Mouse (Mus musculus) neural tube, embryonic 11.5 days (tissue): Measurements from ENCODE around the gene Gm13762. TPM values are rescaled to one million over a fixed set of nuclear protein-coding genes. Genes with fewer than 3 reads are reported as not detected.
"Not testable (repeated sequence)": the region's sequence is repeated elsewhere in the genome, so short reads cannot be mapped to it uniquely, and the experiment has no call there.

ENCODE experiments used
- ATAC-seq: fragments of 200-750 bp; cut with Nextera tagmentation; 2 replicates; pipeline ENCODE4 v1.8.0; 2017; ENCODE audit warnings: moderate number of reproducible peaks, mild to moderate bottlenecking, moderate TSS enrichment, moderate library complexity; ENCODE audit not compliant: insufficient read depth, low FRiP score, low TSS enrichment
- DNase-seq: peaks from one replicate; pipeline ENCODE4 v3.0.0-alpha.2; 2015; ENCODE audit warnings: low spot score
- H3K27ac ChIP-seq: fragments of 300-500 bp; sonication (generic); 2 replicates; pipeline ENCODE4 v1.5.1; 2014; ENCODE audit warnings: low read depth, mild to moderate bottlenecking, low read length
- H3K27me3 ChIP-seq: fragments of 300-500 bp; sonication (generic); 2 replicates; pipeline ENCODE4 v1.6.1; 2014; ENCODE audit warnings: mild to moderate bottlenecking, low read length, mixed read lengths; ENCODE audit not compliant: control insufficient read depth, insufficient read depth
- H3K36me3 ChIP-seq: fragments of 300-500 bp; sonication (generic); 2 replicates; pipeline ENCODE4 v1.6.1; 2014; ENCODE audit warnings: mild to moderate bottlenecking, low read length, moderate library complexity, mixed read lengths; ENCODE audit not compliant: control insufficient read depth, insufficient read depth
- H3K4me1 ChIP-seq: fragments of 300-500 bp; sonication (generic); 2 replicates; pipeline ENCODE4 v1.6.1; 2014; ENCODE audit warnings: low read length, mixed read lengths; ENCODE audit not compliant: control insufficient read depth, insufficient read depth
- H3K4me2 ChIP-seq: fragments of 300-500 bp; sonication (generic); 2 replicates; pipeline ENCODE4 v1.6.1; 2014; ENCODE audit warnings: low read depth, mild to moderate bottlenecking, moderate library complexity
- H3K4me3 ChIP-seq: fragments of 300-500 bp; sonication (generic); 2 replicates; pipeline ENCODE4 v1.5.1; 2014; ENCODE audit warnings: low read depth, low read length
- H3K9ac ChIP-seq: fragments of 300-500 bp; sonication (generic); 2 replicates; pipeline ENCODE4 v1.6.1; 2014; ENCODE audit warnings: mild to moderate bottlenecking, low read length
- H3K9me3 ChIP-seq: fragments of 300-500 bp; sonication (generic); 2 replicates; pipeline ENCODE4 v1.6.1; 2016; ENCODE audit warnings: low read length; ENCODE audit not compliant: control insufficient read depth
- WGBS: fragments of 180-500 bp; shearing (Covaris S2); extraction: QIAGEN DNeasy Blood & Tissue Kit; methylation state at CpG from one replicate; pipeline ENCODE4 v1.1.7; 2014; 5-methylcytosine and 5-hydroxymethylcytosine counted together
- polyA plus RNA-seq: library from polyadenylated mRNA; unstranded; fragments of >200 nt; fragmentation: Nextera tagmentation; extraction: Ambion mirVana; gene quantifications from 2 replicates; pipeline ENCODE4 v1.2.1, GENCODE M21; 2014

The Gm13762 gene
- polyA plus RNA-seq, result not detected in 2 replicates

GRCm38 (mm10) chr2:88980181-88980580, at the start of gene Gm13762:
Gm13762 (minus strand) TSS chr2:88980281.
- no peak for DNase-seq
- Histone ChIP-seq H3K9me3 (no peaks in the 10 kb centered on the region), H3K27ac (no peak within 1 kb of the TSS), H3K36me3 (no peaks in the 10 kb centered on the region), H3K9ac (no peak within 1 kb of the TSS), H3K4me1 (no peaks in the 10 kb centered on the region), H3K27me3 (no peaks in the 10 kb centered on the region), H3K4me2 (no peak within 1 kb of the TSS), H3K4me3 (no peak within 1 kb of the TSS)
- ATAC-seq, result no peak
- 79% methylated on average over 1 of the region's 1 CpGs for WGBS

- not testable (repeated sequence) for H3K9me3 ChIP-seq
Observed at GRCm38 (mm10) chr2:89021436-89021835, 41.4 kb upstream of the Gm13762 start.

GRCm38 (mm10) chr2:89018240-89018639, 38.2 kb upstream of the Gm13762 start, which contains the start of gene Olfr1216:
Olfr1216 (minus strand) TSS chr2:89018340.
- 93% methylated on average over 1 of the region's 1 CpGs for WGBS
- H3K27me3 ChIP-seq, result no peaks in the 10 kb centered on the region
- H3K9me3 ChIP-seq, result no peaks in the 10 kb centered on the region
- no peak for DNase-seq
- H3K36me3 ChIP-seq, result no peaks in the 10 kb centered on the region
- ATAC-seq, result no peak
- no peak within 1 kb of the TSS for H3K9ac ChIP-seq
- no peaks in the 10 kb centered on the region for H3K4me1 ChIP-seq
- no peak within 1 kb of the TSS for H3K4me3 ChIP-seq
- no peak within 1 kb of the TSS for H3K27ac ChIP-seq
- H3K4me2 ChIP-seq, result no peak within 1 kb of the TSS

More at GRCm38 (mm10) chr2:89021436-89021835, 41.4 kb upstream of the Gm13762 start:
- H3K4me3 ChIP-seq, H3K27ac ChIP-seq, H3K27me3 ChIP-seq, DNase-seq, H3K4me2 ChIP-seq, H3K9ac ChIP-seq, H3K36me3 ChIP-seq, ATAC-seq, H3K4me1 ChIP-seq: not testable (repeated sequence)
- WGBS, result 74% methylated on average over 3 of the region's 3 CpGs

GRCm38 (mm10) chr2:89006873-89007272, 26.8 kb upstream of the Gm13762 start, which contains the start of gene Olfr1215:
Olfr1215 (minus strand) TSS chr2:89006973.
- no peaks in the 10 kb centered on the region for H3K4me1 ChIP-seq

DNA sequence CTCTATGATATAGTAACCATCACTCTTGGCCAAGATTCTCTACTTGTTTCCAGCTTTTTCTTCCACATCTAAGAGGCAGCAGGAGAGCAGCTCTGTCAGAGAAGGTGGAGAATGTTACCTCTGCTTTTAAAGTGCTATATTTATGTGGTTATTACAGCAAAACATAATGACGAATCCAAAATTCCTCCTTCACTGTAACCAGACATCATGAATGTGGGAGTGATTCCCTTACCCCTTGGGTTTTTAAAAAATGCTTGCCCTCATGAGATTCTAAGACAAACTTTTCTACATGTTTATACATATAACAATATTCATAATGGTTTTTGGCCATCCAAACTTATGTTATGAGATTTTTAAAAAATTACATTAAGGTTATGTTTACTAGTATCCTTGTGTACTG, 12.5 kb upstream of the Gm13762 start, which contains the start of gene Olfr1214:
TSS of gene Olfr1214 (minus strand) at position 101 of the 400 bp plus-strand sequence.
- H3K27me3 ChIP-seq, result no peaks in the 10 kb centered on the region
- 86% methylated on average over 1 of the region's 1 CpGs for WGBS
- H3K9ac ChIP-seq, result no peak within 1 kb of the TSS

More at GRCm38 (mm10) chr2:89006873-89007272, 26.8 kb upstream of the Gm13762 start, which contains the start of gene Olfr1215:
- H3K4me2 ChIP-seq, result no peak within 1 kb of the TSS
- DNase-seq (no peak), ATAC-seq (no peak)
- no peak within 1 kb of the TSS for H3K4me3 ChIP-seq
- no peak within 1 kb of the TSS for H3K27ac ChIP-seq
- H3K27me3 ChIP-seq, result no peaks in the 10 kb centered on the region
- no peaks in the 10 kb centered on the region for H3K36me3 ChIP-seq
- 76% methylated on average over 2 of the region's 2 CpGs for WGBS
- no peaks in the 10 kb centered on the region for H3K9me3 ChIP-seq
- no peak within 1 kb of the TSS for H3K9ac ChIP-seq

DNA sequence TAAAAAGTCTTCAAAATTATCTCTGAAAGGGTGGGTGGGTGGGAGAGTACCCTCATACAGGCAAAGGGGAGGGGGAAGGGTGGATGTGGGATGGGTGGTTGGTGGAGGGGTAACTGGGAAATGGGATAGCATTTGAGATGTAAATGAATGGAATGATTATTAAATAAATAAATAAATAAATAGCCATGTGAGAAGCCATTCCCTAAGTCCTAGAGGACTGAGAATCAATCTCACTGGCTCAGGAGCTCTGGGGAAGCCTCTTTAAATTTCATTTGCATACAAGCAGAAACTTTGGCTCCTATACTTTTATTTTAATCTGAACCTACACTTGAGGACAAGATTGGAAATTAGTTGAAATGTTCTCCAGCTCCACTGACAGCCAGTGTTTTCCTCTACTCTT, 26.4 kb downstream of the Gm13762 start, which contains the start of gene Olfr1212:
TSS of gene Olfr1212 (plus strand) at position 301 of the 400 bp plus-strand sequence.
- Histone ChIP-seq H3K27ac (no peak within 1 kb of the TSS), H3K4me3 (no peak within 1 kb of the TSS), H3K27me3 (no peaks in the 10 kb centered on the region), H3K4me2 (no peak within 1 kb of the TSS), H3K9me3 (no peaks in the 10 kb centered on the region), H3K36me3 (no peaks in the 10 kb centered on the region), H3K4me1 (no peaks in the 10 kb centered on the region), H3K9ac (no peak within 1 kb of the TSS)
- no peak for ATAC-seq
- no peak for DNase-seq

More for the DNA sequence above, 12.5 kb upstream of the Gm13762 start, which contains the start of gene Olfr1214:
- DNase-seq (no peak), ATAC-seq (no peak)
- H3K9me3 ChIP-seq, result no peaks in the 10 kb centered on the region
- no peak within 1 kb of the TSS for H3K4me3 ChIP-seq
- no peaks in the 10 kb centered on the region for H3K4me1 ChIP-seq
- H3K36me3 ChIP-seq, result no peaks in the 10 kb centered on the region
- H3K27ac ChIP-seq, result no peak within 1 kb of the TSS
- no peak within 1 kb of the TSS for H3K4me2 ChIP-seq

DNA sequence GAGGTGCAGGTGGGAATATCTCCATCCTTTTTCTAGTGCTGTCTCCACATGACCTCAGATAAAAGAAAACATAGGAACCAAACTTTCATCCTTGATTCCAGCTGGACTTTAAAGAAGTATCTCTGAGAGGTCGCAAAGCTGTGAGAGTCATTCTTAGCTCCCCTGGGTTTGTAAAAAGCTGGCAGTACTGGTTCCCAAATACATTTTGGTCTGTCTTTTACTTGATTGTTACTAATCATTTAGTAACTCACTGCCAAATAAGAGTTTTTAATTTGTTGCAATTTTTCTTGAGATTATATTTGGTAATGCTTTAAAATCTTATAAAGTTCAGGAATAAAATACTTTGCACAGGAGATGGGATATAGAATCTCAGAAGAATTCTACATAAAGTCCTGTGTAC, 42.1 kb downstream of the Gm13762 start, which contains the start of gene Olfr1211:
TSS of gene Olfr1211 (minus strand) at position 101 of the 400 bp plus-strand sequence.
- Histone ChIP-seq H3K36me3 (no peaks in the 10 kb centered on the region), H3K4me3 (no peak within 1 kb of the TSS), H3K9me3 (no peaks in the 10 kb centered on the region), H3K4me1 (no peaks in the 10 kb centered on the region), H3K9ac (no peak within 1 kb of the TSS), H3K27me3 (no peaks in the 10 kb centered on the region), H3K4me2 (no peak within 1 kb of the TSS), H3K27ac (no peak within 1 kb of the TSS)
- 93% methylated on average over 1 of the region's 1 CpGs for WGBS
- ATAC-seq, result no peak
- DNase-seq, result no peak

Other genes starting within 250 kb of the Gm13762 start
- not detected in 2 replicates for gene Olfr1197, start 247.9 kb downstream of the Gm13762 start, polyA plus RNA-seq
- gene Olfr1198, start 228.9 kb downstream of the Gm13762 start, polyA plus RNA-seq, result not detected in 2 replicates
- not detected in 2 replicates for gene Olfr1199, start 219.8 kb downstream of the Gm13762 start, polyA plus RNA-seq
- gene Olfr1200, start 209.8 kb downstream of the Gm13762 start, polyA plus RNA-seq, result not detected in 2 replicates
- gene Olfr1201, start 187.2 kb downstream of the Gm13762 start, polyA plus RNA-seq, result not detected in 2 replicates
- not detected in 2 replicates for gene Olfr1202, start 165.8 kb downstream of the Gm13762 start, polyA plus RNA-seq
- gene Olfr1205, start 150.5 kb downstream of the Gm13762 start, polyA plus RNA-seq, result not detected in 2 replicates
- not detected in 2 replicates for gene Olfr1204, start 131.0 kb downstream of the Gm13762 start, polyA plus RNA-seq
- not detected in 2 replicates for gene Olfr1206, start 117.0 kb downstream of the Gm13762 start, polyA plus RNA-seq
- not detected in 2 replicates for gene Olfr1208, start 78.0 kb downstream of the Gm13762 start, polyA plus RNA-seq
- gene Olfr1209, start 65.1 kb downstream of the Gm13762 start, polyA plus RNA-seq, result not detected in 2 replicates
- not detected in 2 replicates for gene Olfr1211, start 42.2 kb downstream of the Gm13762 start, polyA plus RNA-seq
- gene Olfr1212, start 26.3 kb downstream of the Gm13762 start, polyA plus RNA-seq, result not detected in 2 replicates
- gene Olfr1214, start 12.4 kb upstream of the Gm13762 start, polyA plus RNA-seq, result not detected in 2 replicates
- gene Olfr1215, start 26.7 kb upstream of the Gm13762 start, polyA plus RNA-seq, result not detected in 2 replicates
- gene Olfr1216, start 38.1 kb upstream of the Gm13762 start, polyA plus RNA-seq, result not detected in 2 replicates
- not detected in 2 replicates for gene Olfr1217, start 51.8 kb upstream of the Gm13762 start, polyA plus RNA-seq
- gene Olfr1218, start 80.9 kb upstream of the Gm13762 start, polyA plus RNA-seq, result not detected in 2 replicates
- gene Olfr1219, start 103.2 kb upstream of the Gm13762 start, polyA plus RNA-seq, result not detected in 2 replicates
- not detected in 2 replicates for gene Olfr1220, start 126.6 kb upstream of the Gm13762 start, polyA plus RNA-seq
- not detected in 2 replicates for gene Olfr1221, start 137.0 kb upstream of the Gm13762 start, polyA plus RNA-seq
- gene Olfr1222, start 152.8 kb upstream of the Gm13762 start, polyA plus RNA-seq, result not detected in 2 replicates
- gene Olfr1223, start 171.3 kb upstream of the Gm13762 start, polyA plus RNA-seq, result not detected in 2 replicates
- gene Olfr1224-ps1, start 183.8 kb upstream of the Gm13762 start, polyA plus RNA-seq, result not detected in 2 replicates
- not detected in 2 replicates for gene Olfr1225, start 194.4 kb upstream of the Gm13762 start, polyA plus RNA-seq
- not detected in 2 replicates for gene Olfr1226, start 219.8 kb upstream of the Gm13762 start, polyA plus RNA-seq